Mouse (Mus musculus) hindbrain, embryonic 15.5 days (tissue): Measurements from ENCODE around the gene Rab26. TPM values are rescaled to one million over a fixed set of nuclear protein-coding genes. Genes with fewer than 3 reads are reported as not detected.
A peak's percentile ranks its signal among the peaks of the same experiment; 100 is the strongest.

Source experiments
- ATAC-seq: fragments of 200-750 bp; cut with Nextera tagmentation; 2 replicates; pipeline ENCODE4 v1.8.0; 2017; ENCODE audit warnings: low read depth, moderate number of reproducible peaks, moderate TSS enrichment; ENCODE audit not compliant: low FRiP score
- H3K27ac ChIP-seq: fragments of 300-500 bp; sonication (generic); replicated peaks from 2 replicates; pipeline ENCODE4 v1.5.1; 2015; ENCODE audit warnings: mild to moderate bottlenecking, inconsistent platforms
- H3K27me3 ChIP-seq: fragments of 300-500 bp; sonication (generic); 2 replicates; pipeline ENCODE4 v1.6.1; 2015; ENCODE audit warnings: control low read depth, inconsistent platforms
- H3K36me3 ChIP-seq: fragments of 300-500 bp; sonication (generic); 2 replicates; pipeline ENCODE4 v1.6.1; 2015; ENCODE audit warnings: control low read depth, inconsistent platforms
- H3K4me1 ChIP-seq: fragments of 300-500 bp; sonication (generic); replicated peaks from 2 replicates; pipeline ENCODE4 v1.6.1; 2015; ENCODE audit warnings: control low read depth, inconsistent platforms
- H3K4me2 ChIP-seq: fragments of 300-500 bp; sonication (generic); 2 replicates; pipeline ENCODE4 v1.6.1; 2015; ENCODE audit warnings: moderate library complexity, mild to moderate bottlenecking, inconsistent platforms
- H3K4me3 ChIP-seq: fragments of 300-500 bp; sonication (generic); 2 replicates; pipeline ENCODE4 v1.5.1; 2015; ENCODE audit warnings: mild to moderate bottlenecking, inconsistent platforms
- H3K9ac ChIP-seq: fragments of 300-500 bp; sonication (generic); 2 replicates; pipeline ENCODE4 v1.6.1; 2015; ENCODE audit warnings: inconsistent platforms
- H3K9me3 ChIP-seq: fragments of 300-500 bp; sonication (generic); 2 replicates; pipeline ENCODE4 v1.6.1; 2016; ENCODE audit warnings: control low read depth, inconsistent platforms
- WGBS: fragments of 180-500 bp; shearing (Covaris S2); methylation state at CpG from one replicate; pipeline ENCODE4 v1.1.7; 2015; 5-methylcytosine and 5-hydroxymethylcytosine counted together
- polyA plus RNA-seq: library from polyadenylated mRNA; unstranded; fragments of >200 nt; fragmentation: Nextera tagmentation; extraction: Ambion mirVana; gene quantifications from 2 replicates; pipeline ENCODE4 v1.2.1, GENCODE M21; 2015

Gene Rab26
- polyA plus RNA-seq, 1 experiment from 2014 or later = 8.2 TPM

GRCm38 (mm10) chr17:24504085-24504484 lies 29.9 kb downstream of the Rab26 start:
- Histone ChIP-seq H3K36me3 (peaks cover 73% of the 10 kb centered on the region), H3K4me3 (no peak overlapping the region), H3K27me3 (no peaks in the 10 kb centered on the region), H3K4me2 (no peak overlapping the region), H3K9ac (no peak overlapping the region), H3K27ac (no peak overlapping the region), H3K9me3 (no peaks in the 10 kb centered on the region), H3K4me1 (peaks cover 6% of the 10 kb centered on the region; the same call in 1 of the 2 replicates)
- WGBS = 93% methylated on average over 10 of the region's 10 CpGs
- ATAC-seq = no peak

GRCm38 (mm10) chr17:24502208-24502607 lies 31.8 kb downstream of the Rab26 start:
- H3K4me2 ChIP-seq = no peak overlapping the region
- H3K27ac ChIP-seq = no peak overlapping the region
- no peak for ATAC-seq
- no peak overlapping the region for H3K4me3 ChIP-seq
- H3K27me3 ChIP-seq = no peaks in the 10 kb centered on the region
- no peaks in the 10 kb centered on the region for H3K9me3 ChIP-seq
- H3K9ac ChIP-seq = no peak overlapping the region
- H3K36me3 ChIP-seq = peaks cover 80% of the 10 kb centered on the region
- H3K4me1 ChIP-seq = peaks cover 5% of the 10 kb centered on the region; the same call in 1 of the 2 replicates
- WGBS = 44% methylated on average over 11 of the region's 11 CpGs

- no peak overlapping the region for H3K9ac ChIP-seq
- no peak overlapping the region for H3K4me2 ChIP-seq
- H3K4me1 ChIP-seq = peaks cover 20% of the 10 kb centered on the region
- H3K27ac ChIP-seq = no peak overlapping the region
- ATAC-seq = no peak
- H3K9me3 ChIP-seq = no peaks in the 10 kb centered on the region
- H3K27me3 ChIP-seq = no peaks in the 10 kb centered on the region
- WGBS = 81% methylated on average over 1 of the region's 1 CpGs
- H3K36me3 ChIP-seq = peaks cover 46% of the 10 kb centered on the region
- no peak overlapping the region for H3K4me3 ChIP-seq
These were observed 38.0 kb downstream of the Rab26 start for GRCm38 (mm10) chr17:24496026-24496425.

GRCm38 (mm10) chr17:24495443-24495842 lies 38.6 kb downstream of the Rab26 start:
- Histone ChIP-seq H3K4me2 (no peak overlapping the region), H3K9ac (no peak overlapping the region), H3K4me3 (no peak overlapping the region), H3K27me3 (no peaks in the 10 kb centered on the region), H3K27ac (peak overlapping the region; percentile 67), H3K4me1 (peaks cover 26% of the 10 kb centered on the region), H3K9me3 (no peaks in the 10 kb centered on the region), H3K36me3 (peaks cover 44% of the 10 kb centered on the region)
- ATAC-seq = peak; percentile 31; the same call in 1 of the 2 replicates
- WGBS = 65% methylated on average over 3 of the region's 3 CpGs

- Histone ChIP-seq H3K4me3 (no peak overlapping the region), H3K9me3 (no peaks in the 10 kb centered on the region), H3K36me3 (peaks cover 41% of the 10 kb centered on the region), H3K4me2 (no peak overlapping the region), H3K27me3 (no peaks in the 10 kb centered on the region), H3K27ac (peak overlapping the region; percentile 67), H3K4me1 (peaks cover 33% of the 10 kb centered on the region), H3K9ac (no peak overlapping the region)
- 41% methylated on average over 2 of the region's 2 CpGs for WGBS
- peak; percentile 62; the same call in 1 of the 2 replicates for ATAC-seq
These were observed 39.2 kb downstream of the Rab26 start for GRCm38 (mm10) chr17:24494627-24495335.

- WGBS = 60% methylated on average over 4 of the region's 4 CpGs
- no peaks in the 10 kb centered on the region for H3K27me3 ChIP-seq
- peaks cover under 1% of the 10 kb centered on the region; the same call in 1 of the 2 replicates for H3K36me3 ChIP-seq
- no peaks in the 10 kb centered on the region for H3K9me3 ChIP-seq
- H3K27ac ChIP-seq = peak overlapping the region; percentile 97
- peak overlapping the region; percentile 76 for H3K4me2 ChIP-seq
- no peak for ATAC-seq
- peak overlapping the region; percentile 90 for H3K4me3 ChIP-seq
- H3K9ac ChIP-seq = peak overlapping the region; percentile 97; the same call in 1 of the 2 replicates
- H3K4me1 ChIP-seq = peaks cover 47% of the 10 kb centered on the region
These were observed 43.6 kb downstream of the Rab26 start for GRCm38 (mm10) chr17:24490399-24490798.

GRCm38 (mm10) chr17:24489265-24490030 lies 44.6 kb downstream of the Rab26 start:
- ATAC-seq = peak; percentile 52
- Histone ChIP-seq H3K36me3 (no peaks in the 10 kb centered on the region), H3K27me3 (no peaks in the 10 kb centered on the region), H3K4me1 (peaks cover 41% of the 10 kb centered on the region), H3K9me3 (no peaks in the 10 kb centered on the region), H3K4me3 (peak overlapping the region; percentile 90), H3K9ac (peak overlapping the region; percentile 97), H3K27ac (peak overlapping the region; percentile 97), H3K4me2 (peak overlapping the region; percentile 76)
- 11% methylated on average over 19 of the region's 19 CpGs for WGBS

- Histone ChIP-seq H3K4me2 (peak overlapping the region; percentile 76), H3K9me3 (no peaks in the 10 kb centered on the region), H3K27ac (peak overlapping the region; percentile 97), H3K36me3 (no peaks in the 10 kb centered on the region), H3K27me3 (no peaks in the 10 kb centered on the region), H3K4me3 (peak overlapping the region; percentile 90), H3K4me1 (peaks cover 41% of the 10 kb centered on the region), H3K9ac (peak overlapping the region; percentile 97)
- peak; percentile 77 for ATAC-seq
- under 1% methylated on average over 56 of the region's 81 CpGs for WGBS
These were observed 45.2 kb downstream of the Rab26 start for GRCm38 (mm10) chr17:24488662-24489264.

- Histone ChIP-seq H3K27ac (peak within 1 kb of the TSS; percentile 97), H3K9me3 (no peaks in the 10 kb centered on the region), H3K4me1 (peaks cover 41% of the 10 kb centered on the region), H3K36me3 (no peaks in the 10 kb centered on the region), H3K4me2 (peak within 1 kb of the TSS; percentile 76), H3K4me3 (peak within 1 kb of the TSS; percentile 90), H3K27me3 (no peaks in the 10 kb centered on the region), H3K9ac (peak within 1 kb of the TSS; percentile 97)
- under 1% methylated on average over 43 of the region's 45 CpGs for WGBS
- peak; percentile 68 for ATAC-seq
These were observed 45.8 kb downstream of the Rab26 start, which contains the start of gene Caskin1 for GRCm38 (mm10) chr17:24488186-24488661. Gene Caskin1, plus strand, starts transcription at chr17:24488601.

GRCm38 (mm10) chr17:24485090-24485860 lies 48.7 kb downstream of the Rab26 start:
- peak overlapping the region; percentile 74 for H3K27ac ChIP-seq
- peaks cover 31% of the 10 kb centered on the region for H3K4me1 ChIP-seq
- H3K9ac ChIP-seq = peak overlapping the region; percentile 15; the same call in 1 of the 2 replicates
- no peaks in the 10 kb centered on the region for H3K27me3 ChIP-seq
- no peaks in the 10 kb centered on the region for H3K9me3 ChIP-seq
- H3K36me3 ChIP-seq = no peaks in the 10 kb centered on the region
- H3K4me3 ChIP-seq = no peak overlapping the region
- H3K4me2 ChIP-seq = peak overlapping the region; percentile 12; the same call in 1 of the 2 replicates
- ATAC-seq = no peak
- WGBS = 42% methylated on average over 11 of the region's 11 CpGs

- H3K9ac ChIP-seq = no peak overlapping the region
- H3K9me3 ChIP-seq = no peaks in the 10 kb centered on the region
- peaks cover 26% of the 10 kb centered on the region for H3K4me1 ChIP-seq
- no peak overlapping the region for H3K4me3 ChIP-seq
- no peak overlapping the region for H3K4me2 ChIP-seq
- no peaks in the 10 kb centered on the region for H3K27me3 ChIP-seq
- no peak for ATAC-seq
- H3K27ac ChIP-seq = no peak overlapping the region
- 64% methylated on average over 3 of the region's 3 CpGs for WGBS
- no peaks in the 10 kb centered on the region for H3K36me3 ChIP-seq
These were observed 50.5 kb downstream of the Rab26 start for GRCm38 (mm10) chr17:24483495-24483894.
